ENCODE assay signal across 8 mouse cellular contexts in genomic region chr4:116651797-116652135, GRCm38 (mm10). TPM values are rescaled to one million over a fixed set of nuclear protein-coding genes. Genes with fewer than 3 reads are reported as not detected.
DNase-seq lines count a peak whose midpoint lies in the region; ATAC-seq lines count a peak whose summit lies in the region.

No protein-coding gene starts in this region.

- peak overlapping the region; percentile 95 for H3K4me3 ChIP-seq in lung, embryonic 16.5 days (ENCODE audit: low read length)
- H3K4me3 ChIP-seq in forebrain, embryonic 10.5 days, result peak overlapping the region; percentile 85
- H3K4me3 ChIP-seq in liver, embryonic 11.5 days (ENCODE audit: low read depth, low read length), result peak overlapping the region; percentile 87
- H3K4me3 ChIP-seq in stomach, embryonic 14.5 days (ENCODE audit: low read depth, low read length), result peak overlapping the region; percentile 93

- H3K27me3 ChIP-seq in lung, embryonic 16.5 days (ENCODE audit: control insufficient read depth, insufficient read depth, low read depth, low read length), result no peaks in the 10 kb centered on the region
- no peaks in the 10 kb centered on the region for H3K27me3 ChIP-seq in forebrain, embryonic 10.5 days (ENCODE audit: poor library complexity, severe bottlenecking)
- H3K27me3 ChIP-seq in liver, embryonic 11.5 days (replicated peaks; ENCODE audit: control insufficient read depth, insufficient read depth, low read length), result no peaks in the 10 kb centered on the region
- no peaks in the 10 kb centered on the region for H3K27me3 ChIP-seq in stomach, embryonic 14.5 days (ENCODE audit: control insufficient read depth, insufficient read depth, low read length)

- ATAC-seq in lung, embryonic 16.5 days (ENCODE audit: low read depth), result peak; percentile 13; the same call in 1 of the 2 replicates
- no peak; the same call in 1 of the 2 replicates for ATAC-seq in liver, embryonic 11.5 days (replicated peaks; ENCODE audit: low FRiP score)
- no peak for ATAC-seq in stomach, embryonic 14.5 days (ENCODE audit: insufficient number of reproducible peaks, insufficient read depth, low FRiP score, low read depth)

- H3K36me3 ChIP-seq in lung, embryonic 16.5 days (ENCODE audit: control insufficient read depth, insufficient read depth, low read length), result peaks cover 3% of the 10 kb centered on the region; the same call in 1 of the 2 replicates
- peaks cover 34% of the 10 kb centered on the region for H3K36me3 ChIP-seq in forebrain, embryonic 10.5 days (replicated peaks)
- H3K36me3 ChIP-seq in liver, embryonic 11.5 days (ENCODE audit: control insufficient read depth, insufficient read depth, low read length), result peaks cover 5% of the 10 kb centered on the region; the same call in 1 of the 2 replicates
- peaks cover 8% of the 10 kb centered on the region; the same call in 1 of the 2 replicates for H3K36me3 ChIP-seq in stomach, embryonic 14.5 days (ENCODE audit: control insufficient read depth, insufficient read depth, low read length)

- peaks cover 14% of the 10 kb centered on the region for H3K4me1 ChIP-seq in lung, embryonic 16.5 days (replicated peaks; ENCODE audit: control insufficient read depth, insufficient read depth, low read length)
- peaks cover 38% of the 10 kb centered on the region for H3K4me1 ChIP-seq in forebrain, embryonic 10.5 days
- H3K4me1 ChIP-seq in liver, embryonic 11.5 days (replicated peaks; ENCODE audit: control insufficient read depth, insufficient read depth, low read length), result peaks cover 17% of the 10 kb centered on the region
- peaks cover 16% of the 10 kb centered on the region; the same call in 1 of the 2 replicates for H3K4me1 ChIP-seq in stomach, embryonic 14.5 days (ENCODE audit: control insufficient read depth, insufficient read depth, low read length)

- H3K27ac ChIP-seq in lung, embryonic 16.5 days (ENCODE audit: low read length), result no peak overlapping the region
- peak overlapping the region; percentile 94 for H3K27ac ChIP-seq in forebrain, embryonic 10.5 days
- H3K27ac ChIP-seq in liver, embryonic 11.5 days (ENCODE audit: low read depth, low read length), result peak overlapping the region; percentile 89; the same call in 1 of the 2 replicates
- H3K27ac ChIP-seq in stomach, embryonic 14.5 days (ENCODE audit: low read length), result peak overlapping the region; percentile 62; the same call in 1 of the 2 replicates

- no peaks in the 10 kb centered on the region for H3K9me3 ChIP-seq in lung, embryonic 16.5 days (ENCODE audit: control insufficient read depth, low read length)
- H3K9me3 ChIP-seq in forebrain, embryonic 10.5 days, result no peaks in the 10 kb centered on the region
- no peaks in the 10 kb centered on the region for H3K9me3 ChIP-seq in liver, embryonic 11.5 days (ENCODE audit: control insufficient read depth, low read length)
- no peaks in the 10 kb centered on the region for H3K9me3 ChIP-seq in stomach, embryonic 14.5 days (ENCODE audit: control insufficient read depth, low read depth, low read length)

- H3K4me2 ChIP-seq in lung, embryonic 16.5 days (ENCODE audit: low read depth, low read length), result peak overlapping the region; percentile 58
- H3K4me2 ChIP-seq in liver, embryonic 11.5 days, result peak overlapping the region; percentile 72
- H3K4me2 ChIP-seq in stomach, embryonic 14.5 days (replicated peaks; ENCODE audit: low read depth, low read length), result peak overlapping the region; percentile 50

- H3K9ac ChIP-seq in lung, embryonic 16.5 days (ENCODE audit: low read length), result peak overlapping the region; percentile 98
- peak overlapping the region; percentile 93 for H3K9ac ChIP-seq in liver, embryonic 11.5 days (ENCODE audit: low read depth, low read length)
- peak overlapping the region; percentile 51 for H3K9ac ChIP-seq in stomach, embryonic 14.5 days (replicated peaks; ENCODE audit: low read depth, low read length)

- 7% methylated on average over 6 of the region's 6 CpGs for WGBS in lung, embryonic 16.5 days
- WGBS in forebrain, embryonic 10.5 days, result 14% methylated on average over 6 of the region's 6 CpGs
- WGBS in liver, embryonic 11.5 days, result 13% methylated on average over 6 of the region's 6 CpGs
- 11% methylated on average over 6 of the region's 6 CpGs for WGBS in stomach, embryonic 14.5 days

- no peak for DNase-seq in lung, postnatal 14 days
- DNase-seq in forebrain, embryonic 10.5 days (ENCODE audit: extremely low spot score, low spot score), result no peak
- DNase-seq in liver, embryonic 11.5 days (ENCODE audit: low spot score), result no peak
- no peak for DNase-seq in thymus, postnatal 14 days
- DNase-seq in gastrocnemius, postnatal 10 days, result no peak
- DNase-seq in kidney, postnatal 14 days, result no peak

RNA-seq across cellular contexts. Expression of gene Akr1a1, which starts 0.3 kb away (rescaled TPM):
- 817 and 840 TPM in 2 replicates for polyA plus RNA-seq in lung, embryonic 16.5 days (2015; fragmentation: Nextera tagmentation; extraction: Ambion mirVana)
- 534 and 550 TPM in 2 replicates for polyA plus RNA-seq in forebrain, embryonic 10.5 days (2016; fragmentation: Nextera tagmentation; extraction: Ambion mirVana)
- polyA plus RNA-seq in liver, embryonic 11.5 days (2014; fragmentation: Nextera tagmentation; extraction: Ambion mirVana), result 449 and 453 TPM in 2 replicates
- 781 and 795 TPM in 2 replicates for polyA plus RNA-seq in stomach, embryonic 14.5 days (2014; fragmentation: Nextera tagmentation; extraction: Ambion mirVana)
- 100 to 1,000 TPM; 300 to 334 TPM for total RNA-seq in gastrocnemius, postnatal 10 days (2021)

RNA-seq across cellular contexts. Expression of gene Nasp, which starts 24.0 kb away (rescaled TPM):
- polyA plus RNA-seq in lung, embryonic 16.5 days (2015; fragmentation: Nextera tagmentation; extraction: Ambion mirVana), result 101 and 111 TPM in 2 replicates
- 354 and 376 TPM in 2 replicates for polyA plus RNA-seq in forebrain, embryonic 10.5 days (2016; fragmentation: Nextera tagmentation; extraction: Ambion mirVana)
- 185 and 187 TPM in 2 replicates for polyA plus RNA-seq in liver, embryonic 11.5 days (2014; fragmentation: Nextera tagmentation; extraction: Ambion mirVana)
- 150 and 162 TPM in 2 replicates for polyA plus RNA-seq in stomach, embryonic 14.5 days (2014; fragmentation: Nextera tagmentation; extraction: Ambion mirVana)
- total RNA-seq in gastrocnemius, postnatal 10 days (2021), result 10 to 100 TPM; 22.2 to 28.5 TPM

RNA-seq across cellular contexts. Expression of gene Prdx1, which starts 33.6 kb away (rescaled TPM):
- polyA plus RNA-seq in lung, embryonic 16.5 days (2015; fragmentation: Nextera tagmentation; extraction: Ambion mirVana), result 1,438 and 1,494 TPM in 2 replicates
- polyA plus RNA-seq in forebrain, embryonic 10.5 days (2016; fragmentation: Nextera tagmentation; extraction: Ambion mirVana), result 1,457 and 1,472 TPM in 2 replicates
- polyA plus RNA-seq in liver, embryonic 11.5 days (2014; fragmentation: Nextera tagmentation; extraction: Ambion mirVana), result 1,160 and 1,259 TPM in 2 replicates
- polyA plus RNA-seq in stomach, embryonic 14.5 days (2014; fragmentation: Nextera tagmentation; extraction: Ambion mirVana), result 1,331 and 1,341 TPM in 2 replicates
- total RNA-seq in gastrocnemius, postnatal 10 days (2021), result 100 to 1,000 TPM; 241 to 242 TPM

RNA-seq across cellular contexts. Expression of gene Ccdc17, which starts 55.3 kb away (rescaled TPM):
- 17.6 and 22.5 TPM in 2 replicates for polyA plus RNA-seq in lung, embryonic 16.5 days (2015; fragmentation: Nextera tagmentation; extraction: Ambion mirVana)
- 2.4 and 3.5 TPM in 2 replicates for polyA plus RNA-seq in forebrain, embryonic 10.5 days (2016; fragmentation: Nextera tagmentation; extraction: Ambion mirVana)
- 2.1 and 4.4 TPM in 2 replicates for polyA plus RNA-seq in liver, embryonic 11.5 days (2014; fragmentation: Nextera tagmentation; extraction: Ambion mirVana)
- 3.8 and 4.7 TPM in 2 replicates for polyA plus RNA-seq in stomach, embryonic 14.5 days (2014; fragmentation: Nextera tagmentation; extraction: Ambion mirVana)
- 1 to 10 TPM; 2.1 to 2.4 TPM for total RNA-seq in gastrocnemius, postnatal 10 days (2021)

RNA-seq across cellular contexts. Expression of gene Mmachc, which starts 56.4 kb away (rescaled TPM):
- polyA plus RNA-seq in lung, embryonic 16.5 days (2015; fragmentation: Nextera tagmentation; extraction: Ambion mirVana), result 21.5 and 23.5 TPM in 2 replicates
- 45.6 and 47.3 TPM in 2 replicates for polyA plus RNA-seq in forebrain, embryonic 10.5 days (2016; fragmentation: Nextera tagmentation; extraction: Ambion mirVana)
- 24.2 and 27.4 TPM in 2 replicates for polyA plus RNA-seq in liver, embryonic 11.5 days (2014; fragmentation: Nextera tagmentation; extraction: Ambion mirVana)
- 18.4 and 19.1 TPM in 2 replicates for polyA plus RNA-seq in stomach, embryonic 14.5 days (2014; fragmentation: Nextera tagmentation; extraction: Ambion mirVana)
- total RNA-seq in gastrocnemius, postnatal 10 days (2021), result 10 to 100 TPM; 23.0 to 25.6 TPM
